Mouse (Mus musculus): Measurements from ENCODE around the gene Dap3.
"Not testable (repeated sequence)": the region's sequence is repeated elsewhere in the genome, so short reads cannot be mapped to it uniquely, and the experiment has no call there.

The Dap3 gene

DNA sequence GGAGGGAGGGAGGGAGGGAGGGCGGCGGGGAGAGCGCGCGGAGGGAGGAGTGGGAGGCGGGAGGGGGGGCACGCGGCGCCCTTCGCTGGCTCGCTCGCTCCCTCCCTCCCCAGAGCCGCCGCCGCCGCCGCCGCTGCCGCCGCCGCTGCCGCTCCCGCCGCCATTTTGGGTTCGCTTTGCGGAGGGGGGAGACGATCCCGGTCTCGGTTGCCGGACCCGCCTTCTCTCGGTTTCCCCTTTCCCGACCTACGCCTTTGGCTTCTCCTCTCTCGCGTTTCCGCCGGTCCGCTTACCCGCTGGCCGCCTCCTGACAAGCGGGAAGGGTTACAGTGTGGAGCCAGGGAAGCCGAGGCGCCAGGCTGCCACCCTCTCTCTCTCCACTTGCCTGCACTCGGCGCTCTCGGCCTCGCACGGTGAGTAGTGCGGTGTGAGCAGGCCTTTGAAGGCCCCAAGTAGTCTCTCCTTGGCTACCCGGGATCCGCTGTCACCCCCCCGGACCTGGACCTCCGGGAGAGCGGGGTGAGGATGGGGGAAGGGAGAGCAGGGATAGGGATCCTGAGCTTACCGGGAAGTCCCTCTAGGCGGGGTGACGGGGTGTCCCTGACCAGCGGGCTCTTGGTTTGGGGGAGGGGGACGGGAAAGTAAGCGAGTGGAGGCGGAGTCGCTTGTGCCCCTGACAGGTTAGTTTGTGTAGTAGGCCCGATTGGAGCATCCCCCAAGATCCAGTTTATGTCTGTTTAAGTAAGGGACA lies at the start of gene Dap3, which contains the start of gene Ash1l:
Gene Dap3 (minus strand): TSS at position 606 of the 751 bp plus-strand sequence.
Gene Ash1l (plus strand): TSS at position 47 of the 751 bp plus-strand sequence.
- DNase-seq: peak; percentile 84 to 89

DNA sequence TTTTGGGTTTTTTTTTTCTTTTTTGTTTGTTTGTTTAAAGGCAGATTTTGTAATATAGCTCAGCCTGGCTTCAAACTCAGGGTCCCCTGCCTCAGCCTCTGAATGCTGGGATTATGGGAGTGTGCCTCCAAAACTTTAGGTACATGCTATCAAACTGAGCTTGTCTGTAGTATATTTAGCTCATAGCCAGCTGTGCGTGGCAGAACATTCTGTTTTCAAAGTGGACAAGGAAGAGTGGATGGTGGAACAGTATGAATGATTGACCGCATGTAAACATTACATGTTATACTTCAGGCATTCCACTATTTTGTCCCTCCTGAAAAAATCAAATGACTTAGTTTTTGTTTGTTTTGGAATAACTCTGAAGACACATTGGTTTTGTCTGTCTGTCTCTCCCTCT lies 41.8 kb upstream of the Dap3 start:
- DNase-seq: no peak

DNA sequence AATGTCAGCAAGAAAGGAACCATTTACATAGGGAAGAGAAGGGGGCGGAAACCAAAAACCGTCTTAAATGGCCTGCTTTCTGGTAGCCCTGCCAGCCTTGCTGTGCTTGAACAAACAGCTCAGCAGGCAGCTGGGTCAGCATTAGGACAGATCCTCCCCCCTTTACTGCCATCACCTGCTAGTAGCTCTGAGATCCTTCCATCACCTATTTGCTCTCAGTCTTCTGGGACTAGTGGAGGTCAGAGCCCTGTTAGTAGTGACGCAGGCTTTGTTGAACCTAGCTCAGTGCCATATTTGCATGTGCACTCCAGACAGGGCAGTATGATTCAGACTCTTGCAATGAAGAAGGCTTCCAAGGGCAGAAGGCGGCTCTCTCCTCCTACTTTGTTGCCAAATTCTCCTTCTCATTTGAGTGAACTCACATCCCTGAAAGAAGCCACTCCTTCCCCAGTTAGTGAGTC lies 33.0 kb upstream of the Dap3 start:
- no peak for DNase-seq

DNA sequence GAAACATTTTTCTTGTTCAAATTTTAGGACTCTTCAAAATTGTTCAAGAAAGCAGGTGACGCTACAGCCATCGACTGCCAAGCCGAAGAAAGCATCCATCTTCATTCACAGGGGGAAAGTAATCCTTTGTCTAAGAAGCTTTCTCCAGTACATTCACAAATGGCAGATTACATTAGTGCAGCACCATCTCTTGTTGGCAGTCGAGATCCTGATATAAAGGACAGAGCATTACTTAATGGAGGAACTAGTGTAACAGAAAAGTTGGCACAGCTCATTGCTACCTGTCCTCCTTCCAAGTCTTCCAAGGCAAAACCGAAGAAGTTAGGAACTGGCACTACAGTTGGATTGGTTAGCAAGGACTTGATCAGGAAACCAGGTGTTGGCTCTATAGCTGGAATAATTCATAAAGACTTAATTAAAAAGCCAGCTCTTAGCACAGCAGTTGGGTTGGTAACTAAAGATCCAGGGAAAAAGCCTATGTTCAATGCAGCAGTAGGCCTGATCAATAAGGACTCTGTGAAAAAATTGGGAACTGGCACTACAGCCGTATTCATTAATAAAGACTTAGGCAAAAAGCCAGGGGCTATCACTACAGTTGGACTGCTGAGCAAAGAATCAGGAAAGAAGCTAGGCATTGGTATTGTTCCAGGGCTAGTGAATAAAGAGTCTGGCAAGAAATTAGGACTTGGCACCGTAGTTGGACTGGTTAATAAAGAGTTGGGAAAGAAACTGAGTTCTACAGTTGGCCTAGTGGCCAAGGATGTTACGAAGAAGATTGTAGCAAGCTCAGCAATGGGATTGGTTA lies 30.4 kb upstream of the Dap3 start:
- no peak for DNase-seq

DNA sequence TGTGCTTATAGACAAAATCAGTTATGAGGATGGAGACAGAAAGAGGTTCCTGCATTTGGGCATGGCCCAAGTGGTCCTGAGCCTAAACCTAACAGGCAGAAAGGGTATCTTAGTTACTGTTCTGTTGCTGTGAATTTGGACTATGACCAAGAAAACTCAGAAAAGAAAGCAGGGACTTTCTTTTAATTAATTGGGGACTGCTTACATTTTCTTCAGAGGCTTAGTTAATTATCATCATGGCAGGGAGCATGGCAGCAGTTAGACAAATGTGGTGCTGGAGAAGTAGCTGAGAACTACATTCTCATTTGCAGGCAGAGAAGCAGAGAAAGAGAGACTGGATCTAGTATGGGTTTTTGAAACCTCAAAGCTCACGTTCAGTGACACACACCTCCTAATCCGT lies 24.0 kb upstream of the Dap3 start:
- no peak for DNase-seq

DNA sequence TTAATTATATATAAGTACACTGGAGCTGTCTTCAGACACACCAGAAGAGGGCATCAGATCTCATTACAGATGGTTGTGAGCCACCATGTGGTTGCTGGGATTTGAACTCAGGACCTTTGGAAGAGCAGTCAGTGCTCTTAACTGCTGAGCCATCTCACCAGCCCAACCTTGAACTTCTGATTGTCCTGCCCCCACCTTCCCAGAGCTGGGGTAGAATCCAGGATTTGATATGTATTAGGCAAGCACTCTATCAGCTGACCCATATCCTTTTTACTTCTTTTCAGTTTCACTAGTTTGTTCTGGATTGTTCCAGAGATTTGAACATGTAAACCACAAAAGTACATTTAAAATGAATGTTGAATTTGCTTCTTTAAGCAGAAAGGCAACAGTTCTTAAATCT lies 12.2 kb upstream of the Dap3 start:
- DNase-seq: not testable (repeated sequence)

DNA sequence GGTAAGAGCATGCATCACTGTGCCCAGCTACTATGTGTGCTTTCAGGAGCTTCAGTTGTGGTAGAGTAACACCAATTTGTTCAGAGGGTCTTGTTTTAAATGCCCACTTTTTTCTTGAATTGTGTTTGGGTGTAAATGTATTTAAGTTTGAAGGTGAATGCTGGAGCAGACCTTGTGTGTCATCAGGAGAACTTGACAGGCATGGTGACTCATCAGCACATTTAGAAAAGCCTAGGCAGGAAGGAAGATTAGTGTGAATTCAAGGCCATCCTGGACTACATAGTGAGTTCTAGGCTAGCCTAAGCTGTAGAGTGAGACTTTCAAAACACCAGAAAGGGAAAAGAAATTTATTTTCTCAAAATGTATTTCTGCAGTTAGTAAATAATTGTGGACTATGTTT lies 2.8 kb upstream of the Dap3 start:
- DNase-seq: no peak

DNA sequence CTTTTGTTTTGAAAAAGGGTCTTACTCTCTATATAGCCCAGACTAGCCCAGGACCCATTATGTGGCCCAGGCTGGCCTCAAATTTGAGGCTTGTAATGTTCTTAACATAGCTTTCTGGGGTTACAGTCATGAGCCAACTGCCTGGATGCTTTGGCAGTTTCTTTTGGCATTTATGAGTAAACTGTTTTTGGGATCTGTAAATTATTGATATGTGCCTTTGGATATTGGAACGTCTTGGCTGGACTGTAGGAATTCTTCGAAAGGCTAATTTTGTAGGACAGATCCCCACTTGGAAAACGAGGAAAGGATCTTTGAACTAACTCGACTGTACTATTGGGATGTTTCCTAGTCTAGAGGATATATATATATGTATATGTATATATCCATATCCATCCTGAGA lies 2.3 kb upstream of the Dap3 start:
- DNase-seq: no peak

DNA sequence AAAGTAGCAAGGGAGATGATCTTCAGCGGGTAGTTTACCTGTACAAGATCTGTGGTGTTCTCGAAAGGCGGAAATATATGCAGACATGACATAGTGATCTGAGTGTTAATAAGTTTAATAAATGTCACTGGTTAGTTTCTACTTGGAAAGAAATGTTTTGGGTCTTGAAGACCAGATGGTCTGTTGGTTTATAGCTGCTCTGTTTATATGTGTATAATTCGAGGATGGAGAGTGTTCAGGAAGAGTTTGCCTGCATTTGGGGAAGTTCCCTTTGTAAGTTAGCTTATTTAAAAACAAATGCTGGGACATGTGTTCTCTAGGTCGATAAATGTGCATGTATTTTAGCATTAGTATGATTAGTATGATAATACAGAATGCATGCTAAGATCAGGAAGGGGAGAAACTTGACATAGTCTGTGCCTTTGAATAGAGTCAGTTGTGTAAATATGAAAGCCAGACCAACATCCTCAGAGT lies 383 bp upstream of the Dap3 start:
- DNase-seq: no peak

DNA sequence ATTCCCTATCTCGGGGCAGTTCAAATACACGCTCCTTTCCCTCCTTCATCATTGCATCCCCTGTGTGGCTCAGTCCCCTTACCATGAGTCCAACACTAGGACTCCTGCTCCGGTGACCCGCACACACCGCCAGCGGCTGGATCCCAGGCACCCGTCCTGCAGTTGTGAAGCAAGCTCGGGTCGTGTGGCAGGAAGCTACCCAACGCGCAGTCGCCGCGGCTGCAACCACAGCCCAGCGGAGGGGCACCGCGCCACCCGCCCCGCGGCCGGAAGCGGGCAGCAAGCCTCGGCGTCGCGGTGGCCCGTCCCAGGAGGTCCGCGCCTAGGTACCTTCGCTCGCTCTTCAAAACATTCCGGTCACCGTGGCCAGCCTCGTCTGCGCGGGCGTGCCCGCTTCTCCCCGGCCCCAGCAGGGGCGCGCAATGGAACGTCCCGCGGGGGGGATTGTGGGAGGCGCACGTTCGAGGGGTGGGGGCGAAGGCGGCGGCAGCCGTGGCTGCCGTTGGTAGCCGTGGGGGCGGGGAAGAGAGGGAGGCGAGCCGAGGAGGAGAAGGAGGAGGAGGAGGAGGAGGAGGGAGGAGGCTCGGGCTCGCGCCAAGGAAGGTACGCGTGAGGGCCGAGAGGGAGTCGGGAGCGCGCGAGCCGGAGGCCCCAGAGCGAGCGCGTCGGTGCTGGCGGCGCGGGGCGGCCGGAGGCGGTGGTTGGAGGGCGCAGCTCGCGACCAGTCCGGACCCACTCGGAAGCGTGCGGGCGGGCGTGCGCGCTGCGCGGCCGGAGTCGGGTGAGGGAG lies 1.0 kb downstream of the Dap3 start:
- DNase-seq: peak; percentile 85 to 86

DNA sequence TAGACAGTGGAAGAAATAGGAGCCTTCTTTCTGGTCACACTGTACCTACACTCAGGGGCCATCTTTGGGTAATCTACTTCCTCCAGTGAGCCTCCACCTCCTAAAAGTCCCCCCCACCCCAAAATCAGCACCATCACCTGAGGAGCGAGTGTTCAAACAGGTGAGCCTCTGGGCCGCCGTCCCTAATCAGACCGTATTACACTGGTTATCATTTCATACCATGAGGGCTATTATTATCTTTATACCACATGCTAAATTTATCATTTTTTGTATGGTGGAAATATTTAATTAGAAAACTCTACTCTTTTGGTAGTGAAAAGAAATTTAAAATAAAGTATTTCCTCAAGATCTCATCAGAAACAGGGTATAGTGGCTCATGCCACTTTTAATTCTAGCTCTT lies 6.9 kb downstream of the Dap3 start:
- DNase-seq: no peak

DNA sequence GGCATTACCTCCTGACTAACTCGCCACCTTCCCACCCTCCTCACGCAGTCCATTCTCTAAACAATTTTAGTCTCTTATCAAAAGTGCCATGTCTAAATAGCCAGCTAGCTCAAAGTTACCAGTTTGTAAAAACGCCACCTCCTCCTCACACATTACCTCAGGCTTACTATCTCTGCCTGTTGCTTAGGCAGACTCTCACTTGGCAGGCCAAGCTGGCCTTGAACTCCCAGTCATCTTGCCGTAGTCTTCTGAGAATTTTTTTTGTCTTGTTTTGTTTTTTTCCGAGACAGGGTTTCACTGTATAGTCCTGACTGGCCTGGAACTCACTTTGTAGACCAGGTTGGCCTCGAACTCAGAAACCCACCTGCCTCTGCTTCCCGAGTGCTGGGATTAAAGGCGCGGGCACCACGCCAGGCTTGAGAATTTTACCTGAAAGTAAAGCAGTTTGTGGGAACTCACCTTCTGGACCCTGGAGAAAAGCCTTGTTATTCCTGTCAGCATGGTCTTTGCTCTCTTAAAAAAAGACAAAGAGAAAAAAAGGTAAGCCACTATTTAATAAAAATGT lies 8.6 kb downstream of the Dap3 start:
- no peak for DNase-seq

DNA sequence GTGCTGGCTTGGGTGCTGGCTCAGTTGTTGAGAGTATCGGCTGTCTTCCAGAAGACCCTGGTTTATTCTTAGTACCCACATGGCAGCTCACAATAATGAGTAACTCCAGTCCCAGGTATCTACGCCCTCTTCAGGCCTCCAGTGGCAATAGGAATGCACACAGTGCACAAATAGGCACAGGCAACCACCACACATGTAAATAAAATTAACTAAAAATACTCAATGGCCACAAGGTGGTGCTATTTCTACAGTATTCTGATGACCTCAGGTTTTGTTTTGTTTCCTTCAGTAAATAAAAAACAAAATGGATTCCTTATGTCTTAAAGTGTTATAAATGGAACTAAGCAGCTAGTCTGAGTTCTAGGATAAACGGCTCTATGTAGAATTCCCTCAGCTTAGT lies 11.2 kb downstream of the Dap3 start:
- peak; percentile 40 to 49 for DNase-seq

DNA sequence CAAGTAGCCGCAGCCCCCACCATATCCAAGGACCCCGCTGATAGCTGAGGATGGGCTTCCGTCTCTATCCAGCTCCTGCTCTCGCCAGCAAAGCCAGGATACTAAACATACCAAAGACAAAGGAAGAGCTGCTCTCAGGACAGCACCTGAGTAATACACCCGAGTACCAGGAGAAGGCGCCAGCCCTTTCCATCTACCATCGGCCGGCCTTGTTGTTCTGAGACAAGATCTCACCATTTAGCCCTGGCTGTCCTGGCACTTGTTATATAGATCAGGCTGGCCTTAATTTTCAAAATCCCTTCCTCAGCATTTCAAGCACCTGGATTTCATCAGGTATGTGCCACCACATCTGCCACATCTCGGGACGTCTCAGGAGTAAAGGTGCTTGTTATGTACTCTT lies 11.9 kb downstream of the Dap3 start:
- peak; percentile 8 to 19 for DNase-seq

DNA sequence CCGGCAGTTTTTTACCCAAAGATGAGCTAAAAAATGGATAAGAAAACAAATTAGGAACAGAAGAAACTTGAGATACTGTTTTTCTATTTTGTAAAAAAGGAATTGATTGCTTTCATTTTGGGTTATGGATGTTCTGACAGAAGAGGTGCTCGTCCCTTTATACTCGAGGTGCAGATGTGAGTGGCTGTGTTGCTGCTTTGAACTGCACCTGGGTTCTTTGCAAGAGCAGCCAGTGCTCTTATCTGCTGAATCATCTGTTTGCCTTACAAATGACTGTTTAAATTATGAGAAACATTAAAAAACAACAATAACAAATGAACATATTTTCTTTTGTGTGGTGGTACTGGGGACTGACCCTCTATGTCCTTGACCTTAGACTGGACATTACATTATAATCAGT lies 21.5 kb downstream of the Dap3 start:
- no peak for DNase-seq

DNA sequence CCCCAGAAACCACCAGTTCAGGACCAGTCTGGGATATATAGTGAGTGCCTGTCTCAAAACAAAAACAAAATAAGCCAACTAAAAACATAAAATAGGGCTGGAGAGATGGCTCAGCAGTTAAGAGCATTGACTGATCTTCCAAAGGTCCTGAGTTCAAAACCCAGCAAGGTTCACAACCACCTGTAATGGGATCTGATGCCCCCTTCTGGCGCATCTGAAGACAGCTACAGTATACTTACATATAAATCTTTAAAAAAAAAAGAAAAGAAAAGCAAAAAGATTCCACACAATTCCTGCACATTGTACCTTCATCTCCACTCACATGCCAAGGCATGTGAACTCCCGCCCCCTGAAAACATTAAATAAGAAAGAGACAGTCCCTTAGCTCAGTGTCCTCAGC lies 25.3 kb downstream of the Dap3 start:
- DNase-seq: no peak

DNA sequence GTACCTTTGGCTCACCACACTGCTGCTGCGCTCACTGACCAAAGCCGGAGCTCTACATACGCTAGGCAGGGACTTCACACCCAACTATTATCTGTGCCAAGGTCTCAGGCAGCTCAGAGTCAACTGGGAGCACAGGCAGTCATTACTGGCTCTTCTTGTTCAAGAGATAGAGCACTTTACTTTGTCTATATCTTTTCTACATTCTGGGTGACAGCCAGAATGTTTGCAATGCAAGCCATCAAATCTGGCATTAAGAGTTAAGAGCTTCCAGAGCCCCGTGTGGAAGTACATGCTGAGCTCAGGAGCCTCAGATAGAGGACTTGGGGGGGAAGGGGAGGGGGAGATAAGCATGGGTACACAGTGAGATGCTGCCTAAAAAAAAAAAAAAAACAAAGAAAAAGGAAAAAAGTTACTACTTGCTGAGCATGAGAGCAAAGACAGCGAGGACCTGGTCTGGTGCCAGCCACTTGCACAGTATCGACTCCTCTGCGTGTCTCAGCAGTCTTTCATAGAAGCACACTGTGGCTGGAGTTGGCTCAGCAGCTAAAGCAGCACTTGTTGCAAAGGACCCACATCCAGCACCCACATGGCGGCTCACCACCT lies 26.9 kb downstream of the Dap3 start:
- no peak for DNase-seq

DNA sequence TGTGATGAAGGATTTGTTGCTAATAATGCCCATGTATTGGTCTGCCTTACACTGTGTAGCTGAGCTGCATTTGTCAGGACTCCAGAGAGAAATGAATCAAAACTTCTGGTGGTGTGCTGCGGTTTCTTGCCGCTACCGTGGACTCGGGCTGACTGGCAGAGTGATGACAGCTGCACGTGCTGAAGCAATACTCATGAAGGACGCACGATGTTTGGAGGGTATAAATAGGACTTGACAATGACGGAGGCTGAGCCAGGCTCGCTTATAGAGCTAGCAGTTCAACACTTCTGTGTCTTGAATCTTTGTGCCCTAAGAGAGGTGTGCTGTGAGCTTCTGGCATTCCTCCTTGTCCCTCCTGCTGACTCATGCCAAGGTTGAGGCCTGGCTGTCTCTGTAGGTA lies 29.6 kb downstream of the Dap3 start:
- DNase-seq: no peak

DNA sequence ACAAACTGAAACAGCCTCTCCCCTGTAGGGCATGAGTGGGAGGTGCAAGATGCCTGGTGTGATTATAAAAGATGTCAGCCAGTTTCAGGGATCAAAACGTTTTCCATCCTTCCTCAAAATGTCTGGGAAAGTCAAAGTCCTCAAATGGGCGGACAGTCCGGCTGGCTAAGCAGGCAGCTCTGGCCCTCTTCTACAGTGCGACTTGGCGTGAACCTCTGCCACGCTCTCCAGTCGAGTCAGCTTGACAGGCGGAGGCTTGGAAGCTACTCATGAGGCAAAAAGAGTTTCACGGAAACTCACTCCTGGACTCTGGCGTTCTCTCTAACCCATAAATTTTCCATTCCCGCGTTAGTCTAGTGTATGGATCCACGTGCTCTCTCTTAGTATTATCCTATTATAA lies 32.0 kb downstream of the Dap3 start:
- DNase-seq: no peak

DNA sequence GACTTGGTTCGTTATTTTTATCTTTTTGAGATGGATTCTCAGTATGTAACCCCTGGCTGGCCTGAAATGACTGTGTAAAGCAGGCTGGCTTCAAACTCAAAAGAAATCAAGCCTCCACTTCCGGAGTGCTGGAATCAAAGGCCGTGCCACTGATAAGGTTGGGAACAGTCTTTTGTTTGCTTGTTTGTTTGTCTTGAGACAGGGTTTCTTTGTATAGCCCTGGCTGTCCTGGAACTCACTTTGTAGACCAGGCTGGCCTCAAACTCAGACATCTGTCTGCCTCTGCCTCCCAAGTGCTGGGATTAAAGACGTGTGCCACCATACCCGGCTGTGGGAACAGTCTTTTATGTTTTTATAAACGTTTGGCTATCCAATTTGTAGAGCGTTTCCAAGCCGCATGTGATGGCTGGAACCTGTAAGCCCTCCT lies 36.6 kb downstream of the Dap3 start:
- DNase-seq: no peak

DNA sequence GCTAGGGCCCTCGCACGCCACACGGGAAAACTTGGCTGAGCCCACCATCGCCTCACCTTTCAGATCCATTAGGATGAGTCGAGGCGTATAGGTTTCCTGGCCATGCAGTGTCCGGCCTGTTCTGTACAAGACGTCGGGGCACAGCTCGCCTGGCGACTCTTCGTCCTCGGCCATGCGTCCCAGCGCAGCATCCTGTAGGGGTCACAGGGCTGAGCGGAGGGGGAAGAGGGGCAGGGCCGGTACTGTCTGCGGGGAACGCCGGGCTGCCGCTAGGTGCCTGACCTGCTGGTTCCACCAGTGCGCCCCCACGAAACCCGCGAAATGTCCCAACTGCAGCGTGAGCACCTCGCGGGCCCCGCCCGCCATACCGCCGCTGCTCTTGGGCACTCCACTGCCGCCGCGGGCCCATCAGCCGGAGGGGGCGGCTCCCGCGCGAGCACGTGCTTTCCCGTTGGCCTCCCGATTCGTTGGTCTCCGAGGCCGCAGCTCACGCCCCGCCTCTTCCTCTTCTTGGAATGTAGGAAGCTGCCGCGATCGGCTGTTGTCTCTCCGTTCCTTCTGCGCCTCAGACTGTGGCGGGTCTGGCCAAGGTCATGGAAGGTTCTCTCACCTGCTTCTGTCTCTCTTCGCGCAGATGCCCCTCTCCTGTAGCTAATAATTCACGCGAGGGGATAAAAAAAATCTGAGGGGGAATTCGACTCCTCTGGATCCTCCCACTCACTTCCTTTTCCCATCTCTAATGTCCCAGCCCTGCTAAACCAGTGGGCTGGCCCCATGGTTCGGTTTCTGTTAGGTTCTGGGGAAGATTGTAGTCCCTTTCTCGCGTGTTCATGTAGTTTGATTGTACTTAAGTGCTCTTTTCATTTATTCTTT lies 37.2 kb downstream of the Dap3 start, which contains the start of gene Msto1:
Gene Msto1 (minus strand): TSS at position 489 of the 873 bp plus-strand sequence.
- peak; percentile 94 to 95 for DNase-seq

Data from B cell, adult 2 months (primary cell).